Mouse (Mus musculus) heart, postnatal 0 days (tissue): ENCODE results near the gene Cadps.

Experiments used
- CTCF ChIP-seq: IDR thresholded peaks from 2 replicates; pipeline ENCODE4 v1.5.1; 2016; ENCODE audit warnings: antibody characterized with exemption, control low read depth, low read depth
- EP300 ChIP-seq: IDR thresholded peaks from 2 replicates; pipeline ENCODE4 v1.6.1; 2016; ENCODE audit warnings: antibody characterized with exemption, low read depth

DNA sequence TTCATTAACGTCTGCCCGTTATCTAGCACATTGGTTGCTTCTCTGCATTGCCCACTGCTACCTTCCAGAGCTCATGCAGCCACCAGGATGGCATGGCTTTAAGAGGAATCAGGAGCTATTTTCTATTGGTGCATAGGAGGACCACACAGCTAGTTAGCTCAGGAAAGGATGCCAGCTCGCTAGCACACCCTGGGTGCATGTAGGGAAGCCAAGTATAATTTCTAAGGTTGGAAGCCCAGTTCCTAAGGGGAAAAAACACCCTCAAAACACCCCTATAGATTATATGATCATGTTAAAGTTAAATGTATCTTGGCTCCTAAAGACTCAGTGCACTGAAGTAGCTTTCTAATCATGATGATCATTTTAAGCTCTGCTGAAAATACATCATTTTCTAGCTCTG, 372.1 kb downstream of the Cadps start:
- no peak for TF ChIP-seq CTCF
- TF ChIP-seq EP300, result no peak
